Mouse (Mus musculus) limb, embryonic 15.5 days (tissue): Measurements from ENCODE around the gene Grhpr. TPM values are rescaled to one million over a fixed set of nuclear protein-coding genes. Genes with fewer than 3 reads are reported as not detected.

Experiments used
- ATAC-seq: fragments of 200-750 bp; cut with Nextera tagmentation; 2 replicates; pipeline ENCODE4 v1.8.0; 2017; ENCODE audit warnings: low read depth, moderate TSS enrichment; ENCODE audit not compliant: insufficient number of reproducible peaks, low FRiP score, low TSS enrichment
- H3K27ac ChIP-seq: fragments of 300-500 bp; sonication (generic); 2 replicates; pipeline ENCODE4 v1.5.1; 2015; ENCODE audit warnings: moderate library complexity, mild to moderate bottlenecking, inconsistent platforms
- H3K27me3 ChIP-seq: fragments of 300-500 bp; sonication (generic); 2 replicates; pipeline ENCODE4 v1.6.1; 2015; ENCODE audit warnings: inconsistent platforms
- H3K36me3 ChIP-seq: fragments of 300-500 bp; sonication (generic); 2 replicates; pipeline ENCODE4 v1.6.1; 2015; ENCODE audit warnings: inconsistent platforms
- H3K4me1 ChIP-seq: fragments of 300-500 bp; sonication (generic); 2 replicates; pipeline ENCODE4 v1.6.1; 2015; ENCODE audit warnings: inconsistent platforms
- H3K4me2 ChIP-seq: fragments of 300-500 bp; sonication (generic); 2 replicates; pipeline ENCODE4 v1.6.1; 2015; ENCODE audit warnings: mild to moderate bottlenecking, inconsistent platforms
- H3K4me3 ChIP-seq: fragments of 300-500 bp; sonication (generic); 2 replicates; pipeline ENCODE4 v1.5.1; 2015; ENCODE audit warnings: mild to moderate bottlenecking, inconsistent platforms
- H3K9ac ChIP-seq: fragments of 300-500 bp; sonication (generic); 2 replicates; pipeline ENCODE4 v1.6.1; 2015; ENCODE audit warnings: inconsistent platforms
- H3K9me3 ChIP-seq: fragments of 300-500 bp; sonication (generic); 2 replicates; pipeline ENCODE4 v1.6.1; 2016; ENCODE audit warnings: inconsistent platforms
- WGBS: fragments of 180-500 bp; shearing (Covaris S2); methylation state at CpG from one replicate; pipeline ENCODE4 v1.1.7; 2015; 5-methylcytosine and 5-hydroxymethylcytosine counted together
- polyA plus RNA-seq: library from polyadenylated mRNA; unstranded; fragments of >200 nt; fragmentation: Nextera tagmentation; extraction: Ambion mirVana; gene quantifications from 2 replicates; pipeline ENCODE4 v1.2.1, GENCODE M21; 2015

Gene Grhpr
- polyA plus RNA-seq, 1 experiment from 2014 or later = 62.2 TPM

GRCm38 (mm10) chr4:44953041-44953440 is 28.2 kb upstream of the Grhpr start:
- Histone ChIP-seq H3K4me1 (no peaks in the 10 kb centered on the region), H3K36me3 (no peaks in the 10 kb centered on the region), H3K4me2 (no peak overlapping the region), H3K4me3 (no peak overlapping the region), H3K27ac (no peak overlapping the region), H3K9me3 (no peaks in the 10 kb centered on the region), H3K9ac (no peak overlapping the region), H3K27me3 (no peaks in the 10 kb centered on the region)
- no peak for ATAC-seq
- 75% methylated on average over 9 of the region's 9 CpGs for WGBS

- 86% methylated on average over 9 of the region's 9 CpGs for WGBS
- no peak overlapping the region for H3K27ac ChIP-seq
- H3K27me3 ChIP-seq = no peaks in the 10 kb centered on the region
- no peak overlapping the region for H3K4me2 ChIP-seq
- H3K36me3 ChIP-seq = no peaks in the 10 kb centered on the region
- no peaks in the 10 kb centered on the region for H3K9me3 ChIP-seq
- no peak overlapping the region for H3K9ac ChIP-seq
- no peaks in the 10 kb centered on the region for H3K4me1 ChIP-seq
- ATAC-seq = no peak
- H3K4me3 ChIP-seq = no peak overlapping the region
These were observed 22.4 kb upstream of the Grhpr start for GRCm38 (mm10) chr4:44958776-44959175.

- Histone ChIP-seq H3K9me3 (no peaks in the 10 kb centered on the region), H3K4me1 (no peaks in the 10 kb centered on the region), H3K36me3 (no peaks in the 10 kb centered on the region), H3K27me3 (no peaks in the 10 kb centered on the region), H3K4me3 (no peak overlapping the region), H3K4me2 (no peak overlapping the region), H3K27ac (no peak overlapping the region), H3K9ac (no peak overlapping the region)
- no peak for ATAC-seq
- WGBS = 92% methylated on average over 13 of the region's 13 CpGs
These were observed 22.0 kb upstream of the Grhpr start for GRCm38 (mm10) chr4:44959220-44959619.

- WGBS = 70% methylated on average over 11 of the region's 11 CpGs
- no peak overlapping the region for H3K27ac ChIP-seq
These were observed 18.0 kb upstream of the Grhpr start for GRCm38 (mm10) chr4:44963156-44963555.

GRCm38 (mm10) chr4:44965175-44965574 is 16.0 kb upstream of the Grhpr start:
- Histone ChIP-seq H3K9ac (no peak overlapping the region), H3K4me1 (no peaks in the 10 kb centered on the region), H3K4me2 (no peak overlapping the region), H3K9me3 (no peaks in the 10 kb centered on the region), H3K36me3 (no peaks in the 10 kb centered on the region), H3K27ac (no peak overlapping the region), H3K27me3 (no peaks in the 10 kb centered on the region), H3K4me3 (no peak overlapping the region)
- WGBS = 78% methylated on average over 2 of the region's 2 CpGs
- ATAC-seq = no peak

More at GRCm38 (mm10) chr4:44963156-44963555, 18.0 kb upstream of the Grhpr start:
- H3K4me1 ChIP-seq = no peaks in the 10 kb centered on the region
- H3K36me3 ChIP-seq = no peaks in the 10 kb centered on the region
- no peak overlapping the region for H3K4me3 ChIP-seq
- no peaks in the 10 kb centered on the region for H3K27me3 ChIP-seq
- no peaks in the 10 kb centered on the region for H3K9me3 ChIP-seq
- H3K4me2 ChIP-seq = no peak overlapping the region
- ATAC-seq = no peak
- H3K9ac ChIP-seq = no peak overlapping the region

GRCm38 (mm10) chr4:44965736-44966135 is 15.5 kb upstream of the Grhpr start:
- ATAC-seq = no peak
- Histone ChIP-seq H3K9me3 (no peaks in the 10 kb centered on the region), H3K4me3 (no peak overlapping the region), H3K27ac (no peak overlapping the region), H3K4me1 (no peaks in the 10 kb centered on the region), H3K36me3 (no peaks in the 10 kb centered on the region), H3K27me3 (no peaks in the 10 kb centered on the region), H3K4me2 (no peak overlapping the region), H3K9ac (no peak overlapping the region)
- 74% methylated on average over 3 of the region's 3 CpGs for WGBS

GRCm38 (mm10) chr4:44967402-44967801 is 13.8 kb upstream of the Grhpr start:
- Histone ChIP-seq H3K9ac (no peak overlapping the region), H3K9me3 (no peaks in the 10 kb centered on the region), H3K27me3 (no peaks in the 10 kb centered on the region), H3K27ac (no peak overlapping the region), H3K4me2 (no peak overlapping the region), H3K36me3 (no peaks in the 10 kb centered on the region), H3K4me3 (no peak overlapping the region), H3K4me1 (no peaks in the 10 kb centered on the region)
- WGBS = 86% methylated on average over 8 of the region's 8 CpGs
- ATAC-seq = no peak

GRCm38 (mm10) chr4:44970056-44970455 is 11.1 kb upstream of the Grhpr start:
- no peaks in the 10 kb centered on the region for H3K9me3 ChIP-seq
- peaks cover 10% of the 10 kb centered on the region for H3K4me1 ChIP-seq
- no peaks in the 10 kb centered on the region for H3K27me3 ChIP-seq
- H3K9ac ChIP-seq = no peak overlapping the region
- H3K4me3 ChIP-seq = no peak overlapping the region
- no peak for ATAC-seq
- 83% methylated on average over 7 of the region's 7 CpGs for WGBS
- H3K27ac ChIP-seq = no peak overlapping the region
- H3K4me2 ChIP-seq = no peak overlapping the region
- no peaks in the 10 kb centered on the region for H3K36me3 ChIP-seq

- Histone ChIP-seq H3K36me3 (no peaks in the 10 kb centered on the region), H3K27ac (no peak overlapping the region), H3K4me3 (no peak overlapping the region), H3K4me1 (peaks cover 10% of the 10 kb centered on the region), H3K4me2 (no peak overlapping the region), H3K9me3 (no peaks in the 10 kb centered on the region), H3K9ac (no peak overlapping the region), H3K27me3 (no peaks in the 10 kb centered on the region)
- 19% methylated on average over 10 of the region's 10 CpGs for WGBS
- ATAC-seq = no peak
These were observed 10.5 kb upstream of the Grhpr start for GRCm38 (mm10) chr4:44970612-44971110.

- no peak overlapping the region for H3K27ac ChIP-seq
- WGBS = 11% methylated on average over 9 of the region's 9 CpGs
- H3K9me3 ChIP-seq = no peaks in the 10 kb centered on the region
- no peak for ATAC-seq
- H3K4me3 ChIP-seq = no peak overlapping the region
- H3K36me3 ChIP-seq = no peaks in the 10 kb centered on the region
- no peaks in the 10 kb centered on the region for H3K27me3 ChIP-seq
- no peak overlapping the region for H3K9ac ChIP-seq
- H3K4me1 ChIP-seq = peaks cover 10% of the 10 kb centered on the region
- H3K4me2 ChIP-seq = peak overlapping the region; percentile 32; the same call in 1 of the 2 replicates
These were observed 7.7 kb upstream of the Grhpr start for GRCm38 (mm10) chr4:44973450-44973849.

- Histone ChIP-seq H3K4me1 (peaks cover 10% of the 10 kb centered on the region), H3K27ac (no peak overlapping the region), H3K4me2 (peak overlapping the region; percentile 32; the same call in 1 of the 2 replicates), H3K4me3 (no peak overlapping the region), H3K9me3 (no peaks in the 10 kb centered on the region), H3K36me3 (no peaks in the 10 kb centered on the region), H3K9ac (no peak overlapping the region), H3K27me3 (no peaks in the 10 kb centered on the region)
- peak; percentile 66; the same call in 1 of the 2 replicates for ATAC-seq
- 50% methylated on average over 14 of the region's 14 CpGs for WGBS
These were observed 7.3 kb upstream of the Grhpr start for GRCm38 (mm10) chr4:44973871-44974270.

- Histone ChIP-seq H3K9ac (no peak overlapping the region), H3K4me1 (peaks cover 10% of the 10 kb centered on the region), H3K9me3 (no peaks in the 10 kb centered on the region), H3K27me3 (no peaks in the 10 kb centered on the region), H3K27ac (no peak overlapping the region), H3K36me3 (no peaks in the 10 kb centered on the region), H3K4me3 (no peak overlapping the region), H3K4me2 (no peak overlapping the region)
- ATAC-seq = no peak
- WGBS = 71% methylated on average over 8 of the region's 8 CpGs
These were observed 6.9 kb upstream of the Grhpr start for GRCm38 (mm10) chr4:44974331-44974730.

GRCm38 (mm10) chr4:44976026-44976615 is 5.1 kb upstream of the Grhpr start:
- no peaks in the 10 kb centered on the region for H3K36me3 ChIP-seq
- H3K9me3 ChIP-seq = no peaks in the 10 kb centered on the region
- no peak overlapping the region for H3K4me3 ChIP-seq
- no peak overlapping the region for H3K9ac ChIP-seq
- WGBS = 64% methylated on average over 6 of the region's 6 CpGs
- peaks cover 16% of the 10 kb centered on the region for H3K4me1 ChIP-seq
- no peak overlapping the region for H3K4me2 ChIP-seq
- H3K27ac ChIP-seq = no peak overlapping the region
- no peak for ATAC-seq
- no peaks in the 10 kb centered on the region for H3K27me3 ChIP-seq
